Mouse (Mus musculus): ENCODE data around the gene Dlgap4. TPM values are rescaled to one million over a fixed set of nuclear protein-coding genes. Genes with fewer than 3 reads are reported as not detected.
"Not testable (repeated sequence)": the region's sequence is repeated elsewhere in the genome, so short reads cannot be mapped to it uniquely, and the experiment has no call there.

The Dlgap4 gene
- polyA plus RNA-seq, 1 experiment from 2014 or later: 230 TPM

- H3K36me3 ChIP-seq (ENCODE audit: control insufficient read depth, insufficient read depth, low read length): no peaks in the 10 kb centered on the region
- WGBS: 91% methylated on average over 5 of the region's 5 CpGs
- no peak overlapping the region for H3K9ac ChIP-seq (replicated peaks; ENCODE audit: low read depth, low read length)
- no peaks in the 10 kb centered on the region for H3K27me3 ChIP-seq (ENCODE audit: control insufficient read depth, insufficient read depth, low read length)
- H3K4me3 ChIP-seq (ENCODE audit: low read depth, low read length): no peak overlapping the region
- no peak for ATAC-seq (ENCODE audit: low read depth)
- no peak overlapping the region for H3K4me2 ChIP-seq (ENCODE audit: low read depth, low read length)
- no peaks in the 10 kb centered on the region for H3K4me1 ChIP-seq (ENCODE audit: control insufficient read depth, insufficient read depth, low read length)
- no peaks in the 10 kb centered on the region; the same call in 1 of the 2 replicates for H3K9me3 ChIP-seq (ENCODE audit: control insufficient read depth, low read length)
- no peak overlapping the region for H3K27ac ChIP-seq (ENCODE audit: low read depth, low read length)
Measured at GRCm38 (mm10) chr2:156787090-156787775, 173.7 kb downstream of the Dlgap4 start.

GRCm38 (mm10) chr2:156787776-156788105 lies 174.2 kb downstream of the Dlgap4 start:
- Histone ChIP-seq H3K36me3 (ENCODE audit: control insufficient read depth, insufficient read depth, low read length) (no peaks in the 10 kb centered on the region), H3K9me3 (ENCODE audit: control insufficient read depth, low read length) (no peaks in the 10 kb centered on the region; the same call in 1 of the 2 replicates), H3K9ac (replicated peaks; ENCODE audit: low read depth, low read length) (no peak overlapping the region), H3K27ac (ENCODE audit: low read depth, low read length) (no peak overlapping the region), H3K4me1 (ENCODE audit: control insufficient read depth, insufficient read depth, low read length) (no peaks in the 10 kb centered on the region), H3K27me3 (ENCODE audit: control insufficient read depth, insufficient read depth, low read length) (no peaks in the 10 kb centered on the region), H3K4me2 (ENCODE audit: low read depth, low read length) (no peak overlapping the region), H3K4me3 (ENCODE audit: low read depth, low read length) (no peak overlapping the region)
- ATAC-seq (ENCODE audit: low read depth): no peak
- WGBS: 53% methylated on average over 3 of the region's 3 CpGs

- Histone ChIP-seq H3K4me3 (ENCODE audit: low read depth, low read length) (no peak overlapping the region), H3K36me3 (ENCODE audit: control insufficient read depth, insufficient read depth, low read length) (no peaks in the 10 kb centered on the region), H3K4me2 (ENCODE audit: low read depth, low read length) (no peak overlapping the region), H3K27me3 (ENCODE audit: control insufficient read depth, insufficient read depth, low read length) (no peaks in the 10 kb centered on the region), H3K27ac (ENCODE audit: low read depth, low read length) (no peak overlapping the region), H3K9ac (replicated peaks; ENCODE audit: low read depth, low read length) (no peak overlapping the region), H3K4me1 (ENCODE audit: control insufficient read depth, insufficient read depth, low read length) (no peaks in the 10 kb centered on the region), H3K9me3 (ENCODE audit: control insufficient read depth, low read length) (no peaks in the 10 kb centered on the region; the same call in 1 of the 2 replicates)
- no peak for ATAC-seq (ENCODE audit: low read depth)
- 48% methylated on average over 1 of the region's 1 CpGs for WGBS
Measured at GRCm38 (mm10) chr2:156788836-156789235, 175.3 kb downstream of the Dlgap4 start.

GRCm38 (mm10) chr2:156798516-156798915 lies 185.0 kb downstream of the Dlgap4 start:
- Histone ChIP-seq H3K9me3 (ENCODE audit: control insufficient read depth, low read length) (no peaks in the 10 kb centered on the region), H3K9ac (replicated peaks; ENCODE audit: low read depth, low read length) (no peak overlapping the region), H3K4me1 (ENCODE audit: control insufficient read depth, insufficient read depth, low read length) (no peaks in the 10 kb centered on the region), H3K27ac (ENCODE audit: low read depth, low read length) (no peak overlapping the region), H3K4me2 (ENCODE audit: low read depth, low read length) (no peak overlapping the region), H3K36me3 (ENCODE audit: control insufficient read depth, insufficient read depth, low read length) (no peaks in the 10 kb centered on the region), H3K4me3 (ENCODE audit: low read depth, low read length) (no peak overlapping the region), H3K27me3 (ENCODE audit: control insufficient read depth, insufficient read depth, low read length) (no peaks in the 10 kb centered on the region)
- no peak for ATAC-seq (ENCODE audit: low read depth)
- WGBS: 82% methylated on average over 1 of the region's 1 CpGs

- H3K4me3 ChIP-seq (ENCODE audit: low read depth, low read length): no peak overlapping the region
- H3K9ac ChIP-seq (replicated peaks; ENCODE audit: low read depth, low read length): no peak overlapping the region
- H3K36me3 ChIP-seq (ENCODE audit: control insufficient read depth, insufficient read depth, low read length): no peaks in the 10 kb centered on the region
- H3K4me2 ChIP-seq (ENCODE audit: low read depth, low read length): no peak overlapping the region
- no peaks in the 10 kb centered on the region for H3K4me1 ChIP-seq (ENCODE audit: control insufficient read depth, insufficient read depth, low read length)
- no peaks in the 10 kb centered on the region for H3K9me3 ChIP-seq (ENCODE audit: control insufficient read depth, low read length)
- no peaks in the 10 kb centered on the region for H3K27me3 ChIP-seq (ENCODE audit: control insufficient read depth, insufficient read depth, low read length)
- 76% methylated on average over 4 of the region's 4 CpGs for WGBS
- ATAC-seq (ENCODE audit: low read depth): no peak
- H3K27ac ChIP-seq (ENCODE audit: low read depth, low read length): no peak overlapping the region
Measured at GRCm38 (mm10) chr2:156801045-156801444, 187.5 kb downstream of the Dlgap4 start.

GRCm38 (mm10) chr2:156802116-156802515 lies 188.6 kb downstream of the Dlgap4 start:
- not testable (repeated sequence) for H3K36me3 ChIP-seq (ENCODE audit: control insufficient read depth, insufficient read depth, low read length); H3K27me3 ChIP-seq (ENCODE audit: control insufficient read depth, insufficient read depth, low read length); H3K4me1 ChIP-seq (ENCODE audit: control insufficient read depth, insufficient read depth, low read length); H3K4me3 ChIP-seq (ENCODE audit: low read depth, low read length); ATAC-seq (ENCODE audit: low read depth); H3K9ac ChIP-seq (replicated peaks; ENCODE audit: low read depth, low read length); H3K4me2 ChIP-seq (ENCODE audit: low read depth, low read length); H3K9me3 ChIP-seq (ENCODE audit: control insufficient read depth, low read length); H3K27ac ChIP-seq (ENCODE audit: low read depth, low read length)
- WGBS: 51% methylated on average over 9 of the region's 9 CpGs

GRCm38 (mm10) chr2:156803698-156804372 lies 190.3 kb downstream of the Dlgap4 start:
- ATAC-seq (ENCODE audit: low read depth): no peak
- 71% methylated on average over 4 of the region's 4 CpGs for WGBS
- Histone ChIP-seq H3K4me2 (ENCODE audit: low read depth, low read length) (no peak overlapping the region), H3K9me3 (ENCODE audit: control insufficient read depth, low read length) (no peaks in the 10 kb centered on the region), H3K36me3 (ENCODE audit: control insufficient read depth, insufficient read depth, low read length) (no peaks in the 10 kb centered on the region), H3K9ac (replicated peaks; ENCODE audit: low read depth, low read length) (no peak overlapping the region), H3K4me1 (ENCODE audit: control insufficient read depth, insufficient read depth, low read length) (no peaks in the 10 kb centered on the region), H3K27ac (ENCODE audit: low read depth, low read length) (no peak overlapping the region), H3K4me3 (ENCODE audit: low read depth, low read length) (no peak overlapping the region), H3K27me3 (ENCODE audit: control insufficient read depth, insufficient read depth, low read length) (no peaks in the 10 kb centered on the region)

- no peak overlapping the region for H3K4me2 ChIP-seq (ENCODE audit: low read depth, low read length)
- no peaks in the 10 kb centered on the region for H3K9me3 ChIP-seq (ENCODE audit: control insufficient read depth, low read length)
- no peaks in the 10 kb centered on the region for H3K36me3 ChIP-seq (ENCODE audit: control insufficient read depth, insufficient read depth, low read length)
- ATAC-seq (ENCODE audit: low read depth): no peak
- H3K27ac ChIP-seq (ENCODE audit: low read depth, low read length): no peak overlapping the region
- H3K4me3 ChIP-seq (ENCODE audit: low read depth, low read length): no peak overlapping the region
- H3K4me1 ChIP-seq (ENCODE audit: control insufficient read depth, insufficient read depth, low read length): no peaks in the 10 kb centered on the region
- no peak overlapping the region for H3K9ac ChIP-seq (replicated peaks; ENCODE audit: low read depth, low read length)
- WGBS: 98% methylated on average over 4 of the region's 4 CpGs
- H3K27me3 ChIP-seq (ENCODE audit: control insufficient read depth, insufficient read depth, low read length): no peaks in the 10 kb centered on the region
Measured at GRCm38 (mm10) chr2:156804589-156804988, 191.1 kb downstream of the Dlgap4 start.

- no peak for ATAC-seq (ENCODE audit: low read depth)
- H3K4me3 ChIP-seq (ENCODE audit: low read depth, low read length): no peak overlapping the region
Measured at GRCm38 (mm10) chr2:156806886-156807285, 193.4 kb downstream of the Dlgap4 start.

More at GRCm38 (mm10) chr2:156806886-156807285, 193.4 kb downstream of the Dlgap4 start:
- H3K9me3 ChIP-seq (ENCODE audit: control insufficient read depth, low read length): no peaks in the 10 kb centered on the region
- no peak overlapping the region for H3K9ac ChIP-seq (replicated peaks; ENCODE audit: low read depth, low read length)
- no peak overlapping the region for H3K27ac ChIP-seq (ENCODE audit: low read depth, low read length)
- WGBS: 84% methylated on average over 6 of the region's 6 CpGs
- H3K36me3 ChIP-seq (ENCODE audit: control insufficient read depth, insufficient read depth, low read length): no peaks in the 10 kb centered on the region
- H3K4me1 ChIP-seq (ENCODE audit: control insufficient read depth, insufficient read depth, low read length): no peaks in the 10 kb centered on the region
- no peaks in the 10 kb centered on the region for H3K27me3 ChIP-seq (ENCODE audit: control insufficient read depth, insufficient read depth, low read length)
- no peak overlapping the region for H3K4me2 ChIP-seq (ENCODE audit: low read depth, low read length)
